Mouse (Mus musculus) limb, embryonic 15.5 days (tissue): ENCODE measurements at regions not wholly inside any gene's neighbourhood (a gene's known extent, or its start where the extent isn't known, plus 50 kb on each side); places are given as distances from the start of the nearest gene placed in this dataset.

Experiments
- ATAC-seq: fragments of 200-750 bp; cut with Nextera tagmentation; 2 replicates; pipeline ENCODE4 v1.8.0; 2017; ENCODE audit warnings: low read depth, moderate TSS enrichment; ENCODE audit not compliant: insufficient number of reproducible peaks, low FRiP score, low TSS enrichment
- H3K27ac ChIP-seq: fragments of 300-500 bp; sonication (generic); 2 replicates; pipeline ENCODE4 v1.5.1; 2015; ENCODE audit warnings: moderate library complexity, mild to moderate bottlenecking, inconsistent platforms
- H3K27me3 ChIP-seq: fragments of 300-500 bp; sonication (generic); 2 replicates; pipeline ENCODE4 v1.6.1; 2015; ENCODE audit warnings: inconsistent platforms
- H3K36me3 ChIP-seq: fragments of 300-500 bp; sonication (generic); 2 replicates; pipeline ENCODE4 v1.6.1; 2015; ENCODE audit warnings: inconsistent platforms
- H3K4me1 ChIP-seq: fragments of 300-500 bp; sonication (generic); 2 replicates; pipeline ENCODE4 v1.6.1; 2015; ENCODE audit warnings: inconsistent platforms
- H3K4me2 ChIP-seq: fragments of 300-500 bp; sonication (generic); 2 replicates; pipeline ENCODE4 v1.6.1; 2015; ENCODE audit warnings: mild to moderate bottlenecking, inconsistent platforms
- H3K4me3 ChIP-seq: fragments of 300-500 bp; sonication (generic); 2 replicates; pipeline ENCODE4 v1.5.1; 2015; ENCODE audit warnings: mild to moderate bottlenecking, inconsistent platforms
- H3K9ac ChIP-seq: fragments of 300-500 bp; sonication (generic); 2 replicates; pipeline ENCODE4 v1.6.1; 2015; ENCODE audit warnings: inconsistent platforms
- H3K9me3 ChIP-seq: fragments of 300-500 bp; sonication (generic); 2 replicates; pipeline ENCODE4 v1.6.1; 2016; ENCODE audit warnings: inconsistent platforms
- WGBS: fragments of 180-500 bp; shearing (Covaris S2); methylation state at CpG from one replicate; pipeline ENCODE4 v1.1.7; 2015; 5-methylcytosine and 5-hydroxymethylcytosine counted together

DNA sequence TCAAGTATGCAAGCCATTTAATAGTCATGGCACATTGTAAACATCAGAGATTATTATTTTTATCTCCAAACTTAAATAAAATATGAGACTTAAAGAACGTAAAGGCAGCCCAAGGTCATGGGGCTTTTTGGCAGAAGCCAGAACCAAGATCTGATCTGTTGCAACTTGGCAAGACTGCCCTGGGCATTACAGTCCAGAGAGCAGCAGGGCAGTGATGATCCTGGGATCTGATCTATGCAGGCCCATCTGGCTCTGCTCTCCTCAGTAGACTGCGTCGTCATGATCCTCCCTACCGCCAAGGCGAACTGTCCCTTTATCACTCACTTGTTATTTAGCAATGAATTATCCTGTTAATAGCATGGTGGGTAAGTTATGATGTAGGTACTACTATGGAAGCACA is 372.0 kb downstream of the Cdh11 start:
- H3K4me3 ChIP-seq = no peak overlapping the region
- H3K4me1 ChIP-seq = no peaks in the 10 kb centered on the region
- H3K27me3 ChIP-seq = no peaks in the 10 kb centered on the region
- no peaks in the 10 kb centered on the region for H3K36me3 ChIP-seq
- 83% methylated on average over 5 of the region's 5 CpGs for WGBS
- no peaks in the 10 kb centered on the region for H3K9me3 ChIP-seq
- H3K9ac ChIP-seq = no peak overlapping the region
- H3K4me2 ChIP-seq = no peak overlapping the region
- ATAC-seq = no peak
- H3K27ac ChIP-seq = no peak overlapping the region

- Histone ChIP-seq H3K4me3 (no peak overlapping the region), H3K27ac (no peak overlapping the region), H3K4me1 (no peaks in the 10 kb centered on the region), H3K27me3 (no peaks in the 10 kb centered on the region), H3K9me3 (no peaks in the 10 kb centered on the region), H3K4me2 (no peak overlapping the region), H3K9ac (no peak overlapping the region), H3K36me3 (no peaks in the 10 kb centered on the region)
- 0 out of 2 replicates have a peak, but pooled peaks have one; percentile 44 for ATAC-seq
- 34% methylated on average over 4 of the region's 4 CpGs for WGBS
These were observed 397.9 kb downstream of the Cdh11 start for GRCm38 (mm10) chr8:102387591-102387990.

- Histone ChIP-seq H3K9ac (no peak overlapping the region), H3K27ac (no peak overlapping the region), H3K4me2 (no peak overlapping the region), H3K4me1 (no peaks in the 10 kb centered on the region), H3K36me3 (no peaks in the 10 kb centered on the region), H3K9me3 (no peaks in the 10 kb centered on the region), H3K4me3 (no peak overlapping the region), H3K27me3 (no peaks in the 10 kb centered on the region)
- WGBS = 87% methylated on average over 1 of the region's 1 CpGs
- no peak for ATAC-seq
These were observed 440.1 kb downstream of the Cdh11 start for GRCm38 (mm10) chr8:102345392-102345791.

DNA sequence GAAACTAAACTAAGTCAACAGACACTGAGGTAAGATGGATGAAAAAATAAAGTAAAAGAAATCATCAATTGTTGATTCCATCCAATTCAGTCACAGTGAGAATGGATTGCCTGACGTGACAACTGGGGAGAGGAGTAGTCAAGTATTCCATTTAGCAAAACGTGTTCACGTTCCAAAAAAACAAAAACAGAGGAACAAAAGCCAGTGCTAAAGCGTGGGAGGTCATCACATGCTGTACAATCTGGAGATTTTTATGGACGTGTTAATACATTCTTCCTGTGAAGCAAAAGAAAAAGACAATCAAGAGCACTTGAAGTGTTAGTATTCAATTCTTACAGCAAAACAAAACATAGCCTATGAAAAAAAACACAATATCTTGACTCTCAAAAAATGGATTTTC is 452.9 kb downstream of the Cdh11 start:
- no peak overlapping the region for H3K4me3 ChIP-seq
- H3K36me3 ChIP-seq = no peaks in the 10 kb centered on the region
- H3K9ac ChIP-seq = no peak overlapping the region
- 55% methylated on average over 5 of the region's 5 CpGs for WGBS
- no peaks in the 10 kb centered on the region for H3K27me3 ChIP-seq
- ATAC-seq = no peak
- H3K4me2 ChIP-seq = no peak overlapping the region
- H3K4me1 ChIP-seq = no peaks in the 10 kb centered on the region
- no peaks in the 10 kb centered on the region for H3K9me3 ChIP-seq
- no peak overlapping the region for H3K27ac ChIP-seq

DNA sequence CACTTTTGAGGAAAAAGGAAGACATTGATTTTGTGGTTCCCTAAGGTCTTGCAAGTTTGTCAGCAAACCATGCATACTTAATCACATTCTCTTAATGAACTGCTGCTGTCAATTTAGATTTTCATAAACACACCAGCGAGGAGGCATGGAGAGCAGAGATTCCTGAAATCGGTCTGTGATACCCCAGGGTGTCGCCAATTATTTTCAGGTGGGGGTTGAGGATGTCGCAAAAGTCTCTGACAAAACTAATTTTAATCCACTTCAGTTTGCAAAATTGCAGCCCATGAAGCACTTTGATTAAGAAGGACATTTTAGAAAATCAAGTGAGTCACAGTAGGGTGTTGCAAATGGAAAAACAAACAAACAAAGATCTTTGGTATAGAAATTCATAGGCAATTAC is 454.3 kb downstream of the Cdh11 start:
- H3K4me3 ChIP-seq = no peak overlapping the region
- ATAC-seq = no peak
- H3K9ac ChIP-seq = no peak overlapping the region
- H3K27ac ChIP-seq = no peak overlapping the region
- H3K9me3 ChIP-seq = no peaks in the 10 kb centered on the region
- WGBS = 54% methylated on average over 4 of the region's 4 CpGs
- H3K36me3 ChIP-seq = no peaks in the 10 kb centered on the region
- no peaks in the 10 kb centered on the region for H3K4me1 ChIP-seq
- H3K27me3 ChIP-seq = no peaks in the 10 kb centered on the region
- no peak overlapping the region for H3K4me2 ChIP-seq

DNA sequence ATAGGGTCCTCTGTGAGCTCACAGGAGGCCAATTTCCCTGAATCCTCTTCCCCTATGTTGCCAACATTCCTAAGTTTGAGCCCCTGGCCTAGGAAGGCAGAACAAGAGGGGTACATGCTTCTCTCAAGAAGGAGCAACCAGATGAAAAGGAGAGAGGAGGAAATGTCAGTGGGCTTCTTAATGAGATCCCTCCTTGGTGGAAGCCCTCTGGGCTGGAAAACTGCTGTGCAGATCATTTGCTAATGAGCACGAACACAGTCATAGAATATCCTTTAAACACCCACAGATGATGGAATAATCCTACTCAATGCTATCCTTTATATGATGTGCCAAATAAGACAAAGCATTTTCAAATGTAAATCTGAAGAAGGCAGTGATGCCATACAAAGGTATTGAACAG is 455.5 kb downstream of the Cdh11 start:
- Histone ChIP-seq H3K9ac (no peak overlapping the region), H3K4me3 (no peak overlapping the region), H3K27ac (no peak overlapping the region), H3K4me1 (no peaks in the 10 kb centered on the region), H3K27me3 (no peaks in the 10 kb centered on the region), H3K4me2 (no peak overlapping the region), H3K36me3 (no peaks in the 10 kb centered on the region), H3K9me3 (no peaks in the 10 kb centered on the region)
- WGBS = 55% methylated on average over 1 of the region's 1 CpGs
- no peak for ATAC-seq
